Mouse (Mus musculus): ENCODE measurements at regions not wholly inside any gene's neighbourhood (a gene's known extent, or its start where the extent isn't known, plus 50 kb on each side); places are given as distances from the start of the nearest gene placed in this dataset.

GRCm38 (mm10) chr14:71177341-71177740 lies 577.7 kb upstream of the Fam160b2 start:
- TF ChIP-seq CTCF (IDR thresholded peaks at IDR 0.05; ENCODE audit: borderline replicate concordance, insufficient read depth, low read length) (no peak), POLR2A (IDR thresholded peaks at IDR 0.05; ENCODE audit: low read depth, low read length) (no peak)
